Mouse (Mus musculus): ENCODE measurements at regions not wholly inside any gene's neighbourhood (a gene's known extent, or its start where the extent isn't known, plus 50 kb on each side); places are given as distances from the start of the nearest gene placed in this dataset.

DNA sequence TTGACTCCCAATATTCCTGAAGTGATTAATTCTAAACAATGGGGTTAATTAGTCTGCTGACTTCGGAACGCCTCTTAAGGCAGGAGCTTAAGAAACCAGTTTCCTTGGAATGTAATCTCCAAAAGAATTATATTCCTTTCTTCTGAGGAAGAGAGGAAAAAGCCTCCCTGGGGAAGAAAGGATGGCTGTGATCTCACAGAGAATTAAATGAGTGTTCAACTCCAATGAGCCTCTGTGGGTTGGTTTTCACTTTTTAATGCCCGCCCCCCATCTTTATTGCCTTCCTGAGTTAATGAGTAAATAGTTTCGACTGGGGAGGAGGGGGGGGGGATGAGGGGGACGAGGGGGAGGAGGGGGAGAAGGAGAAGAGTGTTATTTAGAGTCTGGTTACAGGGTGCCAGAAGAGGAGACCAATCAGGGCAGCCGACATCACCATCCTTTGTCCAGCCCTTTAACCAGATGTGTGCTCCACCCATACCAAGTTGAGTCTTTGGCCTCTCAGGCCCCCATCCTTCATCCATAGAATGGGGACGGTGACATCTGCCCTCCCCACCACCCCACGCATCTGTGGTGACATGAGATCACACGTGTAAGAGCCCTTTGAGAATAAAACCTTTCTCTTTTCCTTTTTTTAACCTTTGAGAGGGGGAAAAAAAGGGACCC, 214.8 kb upstream of the Csf3r start:
- no peaks in the 10 kb centered on the region for H3K36me3 ChIP-seq (replicated peaks; ENCODE audit: control insufficient read depth, insufficient read depth, low read depth, low read length)
- no peak for ATAC-seq (replicated peaks; ENCODE audit: insufficient number of reproducible peaks, low FRiP score, low TSS enrichment, low read depth)
- no peak overlapping the region for H3K9ac ChIP-seq (replicated peaks; ENCODE audit: low read length)
- DNase-seq (ENCODE audit: low spot score): peak; percentile 6
- H3K27ac ChIP-seq (replicated peaks; ENCODE audit: low read depth, low read length): no peak overlapping the region
- no peaks in the 10 kb centered on the region for H3K4me1 ChIP-seq (ENCODE audit: control insufficient read depth, insufficient read depth, low read length)
- no peaks in the 10 kb centered on the region for H3K9me3 ChIP-seq (replicated peaks; ENCODE audit: control insufficient read depth, low read length)
- no peak overlapping the region for H3K4me3 ChIP-seq (ENCODE audit: low read depth, low read length)
- H3K27me3 ChIP-seq (ENCODE audit: control insufficient read depth, insufficient read depth, low read length): no peaks in the 10 kb centered on the region
- 31% methylated on average over 9 of the region's 9 CpGs for WGBS
- no peak overlapping the region for H3K4me2 ChIP-seq (ENCODE audit: low read depth, low read length)

DNA sequence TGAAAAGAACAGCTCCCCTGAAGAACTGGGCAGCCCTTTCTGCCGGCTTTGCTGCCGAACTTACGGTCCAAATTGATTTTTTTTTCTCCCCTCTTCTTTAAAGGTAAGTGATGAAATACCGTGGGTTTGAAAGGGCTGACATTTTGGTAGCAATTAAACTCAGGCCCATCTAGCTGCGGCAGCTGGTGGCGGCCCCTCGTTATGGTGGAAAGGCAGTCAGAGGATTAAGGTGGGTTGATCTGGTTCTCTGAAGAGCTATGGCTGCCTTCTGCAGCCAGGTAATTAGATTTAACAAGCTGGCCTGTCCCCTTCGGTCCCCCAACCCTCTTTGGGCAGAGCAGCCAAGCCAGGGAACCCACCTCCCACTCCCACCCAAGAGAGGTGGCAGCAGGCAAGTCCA, 214.1 kb upstream of the Csf3r start:
- H3K27me3 ChIP-seq (ENCODE audit: control insufficient read depth, insufficient read depth, low read length): no peaks in the 10 kb centered on the region
- no peaks in the 10 kb centered on the region for H3K9me3 ChIP-seq (replicated peaks; ENCODE audit: control insufficient read depth, low read length)
- no peak overlapping the region for H3K27ac ChIP-seq (replicated peaks; ENCODE audit: low read depth, low read length)
- 57% methylated on average over 8 of the region's 8 CpGs for WGBS
- H3K36me3 ChIP-seq (replicated peaks; ENCODE audit: control insufficient read depth, insufficient read depth, low read depth, low read length): no peaks in the 10 kb centered on the region
- no peak overlapping the region for H3K4me3 ChIP-seq (ENCODE audit: low read depth, low read length)
- H3K4me2 ChIP-seq (ENCODE audit: low read depth, low read length): no peak overlapping the region
- ATAC-seq (replicated peaks; ENCODE audit: insufficient number of reproducible peaks, low FRiP score, low TSS enrichment, low read depth) (no peak), DNase-seq (ENCODE audit: low spot score) (no peak)
- no peaks in the 10 kb centered on the region for H3K4me1 ChIP-seq (ENCODE audit: control insufficient read depth, insufficient read depth, low read length)
- H3K9ac ChIP-seq (replicated peaks; ENCODE audit: low read length): no peak overlapping the region

DNA sequence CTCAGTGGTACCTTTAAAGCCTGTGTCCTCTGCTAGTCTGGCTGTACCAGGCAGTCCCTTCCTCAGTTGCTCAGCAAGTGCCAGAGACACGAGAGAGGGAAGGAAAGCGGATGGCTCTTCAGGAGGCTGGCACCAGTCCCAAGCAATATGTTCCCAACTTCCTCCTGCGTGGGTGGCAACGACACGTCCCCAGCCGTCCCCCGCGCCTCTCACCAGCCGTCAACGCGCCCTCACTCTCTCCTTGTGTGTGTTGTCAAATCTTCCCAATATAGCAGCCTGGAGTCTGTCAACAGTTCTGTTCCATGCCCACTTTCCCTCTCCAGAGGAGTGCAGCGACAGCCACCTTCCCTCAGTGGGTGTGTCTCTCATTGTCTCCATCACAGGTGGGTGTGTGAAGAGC, 210.0 kb upstream of the Csf3r start:
- Histone ChIP-seq H3K27ac (replicated peaks; ENCODE audit: low read depth, low read length) (no peak overlapping the region), H3K4me2 (ENCODE audit: low read depth, low read length) (no peak overlapping the region), H3K9me3 (replicated peaks; ENCODE audit: control insufficient read depth, low read length) (no peaks in the 10 kb centered on the region), H3K4me1 (ENCODE audit: control insufficient read depth, insufficient read depth, low read length) (no peaks in the 10 kb centered on the region), H3K27me3 (ENCODE audit: control insufficient read depth, insufficient read depth, low read length) (no peaks in the 10 kb centered on the region), H3K4me3 (ENCODE audit: low read depth, low read length) (no peak overlapping the region), H3K36me3 (replicated peaks; ENCODE audit: control insufficient read depth, insufficient read depth, low read depth, low read length) (no peaks in the 10 kb centered on the region), H3K9ac (replicated peaks; ENCODE audit: low read length) (no peak overlapping the region)
- no peak for ATAC-seq (replicated peaks; ENCODE audit: insufficient number of reproducible peaks, low FRiP score, low TSS enrichment, low read depth)
- 93% methylated on average over 12 of the region's 12 CpGs for WGBS
- DNase-seq (ENCODE audit: low spot score): no peak

DNA sequence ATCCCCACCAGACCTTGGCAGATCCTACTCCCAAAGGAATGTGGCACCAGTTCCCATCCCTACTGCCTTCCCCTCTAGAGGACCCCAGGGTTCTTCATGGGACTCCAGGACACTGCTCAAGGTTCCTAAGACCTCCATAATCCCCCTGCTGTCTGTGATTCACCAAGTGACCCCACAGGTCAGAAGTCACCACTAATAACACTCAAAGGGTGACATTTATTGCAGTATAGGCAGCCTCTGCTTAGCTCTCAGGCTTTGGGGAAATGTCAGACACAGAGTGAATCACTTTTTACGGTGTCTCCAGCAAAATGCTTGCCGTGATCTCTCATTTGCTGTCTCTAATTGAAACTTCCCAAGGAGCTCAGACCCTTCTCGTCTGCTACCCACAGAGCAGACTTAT, 209.1 kb upstream of the Csf3r start:
- Histone ChIP-seq H3K9me3 (replicated peaks; ENCODE audit: control insufficient read depth, low read length) (no peaks in the 10 kb centered on the region), H3K4me1 (ENCODE audit: control insufficient read depth, insufficient read depth, low read length) (no peaks in the 10 kb centered on the region), H3K27me3 (ENCODE audit: control insufficient read depth, insufficient read depth, low read length) (no peaks in the 10 kb centered on the region), H3K27ac (replicated peaks; ENCODE audit: low read depth, low read length) (no peak overlapping the region), H3K36me3 (replicated peaks; ENCODE audit: control insufficient read depth, insufficient read depth, low read depth, low read length) (no peaks in the 10 kb centered on the region), H3K4me2 (ENCODE audit: low read depth, low read length) (no peak overlapping the region), H3K4me3 (ENCODE audit: low read depth, low read length) (no peak overlapping the region), H3K9ac (replicated peaks; ENCODE audit: low read length) (no peak overlapping the region)
- WGBS: 64% methylated on average over 3 of the region's 3 CpGs
- DNase-seq (ENCODE audit: low spot score) (no peak), ATAC-seq (replicated peaks; ENCODE audit: insufficient number of reproducible peaks, low FRiP score, low TSS enrichment, low read depth) (no peak)

DNA sequence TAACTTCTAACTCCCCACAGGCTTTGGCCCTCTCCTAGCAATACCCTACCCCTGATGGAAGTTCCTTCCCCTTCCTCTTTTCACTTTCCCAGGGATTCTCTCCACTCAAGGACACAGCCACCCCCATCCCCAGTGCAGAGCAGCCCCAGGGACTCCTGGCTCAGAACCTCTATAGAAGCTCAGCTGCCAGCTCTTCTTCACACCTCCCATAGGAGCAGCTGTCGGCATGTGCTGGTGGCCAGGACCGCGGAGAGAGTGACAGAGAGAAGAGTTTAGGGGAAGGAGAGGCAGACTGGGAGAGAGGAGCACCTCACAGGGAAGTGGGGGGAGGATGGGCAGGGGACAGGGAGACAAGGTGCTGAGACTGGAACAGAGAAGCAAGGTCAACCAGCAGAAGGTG, 199.8 kb upstream of the Csf3r start:
- ATAC-seq (replicated peaks; ENCODE audit: insufficient number of reproducible peaks, low FRiP score, low TSS enrichment, low read depth): no peak
- no peak for DNase-seq (ENCODE audit: low spot score)
- no peaks in the 10 kb centered on the region for H3K4me1 ChIP-seq (ENCODE audit: control insufficient read depth, insufficient read depth, low read length)
- H3K9me3 ChIP-seq (replicated peaks; ENCODE audit: control insufficient read depth, low read length): no peaks in the 10 kb centered on the region
- no peak overlapping the region for H3K4me3 ChIP-seq (ENCODE audit: low read depth, low read length)
- H3K9ac ChIP-seq (replicated peaks; ENCODE audit: low read length): no peak overlapping the region
- WGBS: 65% methylated on average over 3 of the region's 3 CpGs
- H3K27ac ChIP-seq (replicated peaks; ENCODE audit: low read depth, low read length): no peak overlapping the region
- H3K27me3 ChIP-seq (ENCODE audit: control insufficient read depth, insufficient read depth, low read length): no peaks in the 10 kb centered on the region
- H3K36me3 ChIP-seq (replicated peaks; ENCODE audit: control insufficient read depth, insufficient read depth, low read depth, low read length): no peaks in the 10 kb centered on the region
- no peak overlapping the region for H3K4me2 ChIP-seq (ENCODE audit: low read depth, low read length)

DNA sequence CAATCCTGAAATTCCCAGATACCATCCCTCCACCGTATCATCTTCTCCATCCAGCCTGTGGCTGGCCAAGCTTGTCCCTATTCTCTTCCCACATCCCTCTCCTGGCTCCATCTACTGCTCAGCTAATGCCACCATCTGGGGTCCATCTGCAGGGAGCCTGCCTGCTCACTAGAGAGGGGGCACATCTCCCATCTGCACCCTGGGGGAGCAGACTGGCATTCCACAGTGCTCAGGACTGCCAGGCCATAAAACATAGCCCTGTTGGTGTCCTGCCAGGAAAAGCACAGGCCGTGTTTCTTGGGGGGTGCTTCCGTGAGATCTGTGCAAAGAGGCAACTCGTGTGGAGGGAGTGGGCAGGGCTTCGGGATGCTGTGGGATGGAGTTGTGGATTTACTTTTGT, 197.9 kb upstream of the Csf3r start:
- H3K27ac ChIP-seq (replicated peaks; ENCODE audit: low read depth, low read length): no peak overlapping the region
- H3K36me3 ChIP-seq (replicated peaks; ENCODE audit: control insufficient read depth, insufficient read depth, low read depth, low read length): no peaks in the 10 kb centered on the region
- no peaks in the 10 kb centered on the region for H3K27me3 ChIP-seq (ENCODE audit: control insufficient read depth, insufficient read depth, low read length)
- no peaks in the 10 kb centered on the region for H3K9me3 ChIP-seq (replicated peaks; ENCODE audit: control insufficient read depth, low read length)
- ATAC-seq (replicated peaks; ENCODE audit: insufficient number of reproducible peaks, low FRiP score, low TSS enrichment, low read depth) (no peak), DNase-seq (ENCODE audit: low spot score) (no peak)
- 61% methylated on average over 5 of the region's 5 CpGs for WGBS
- H3K4me1 ChIP-seq (ENCODE audit: control insufficient read depth, insufficient read depth, low read length): no peaks in the 10 kb centered on the region
- no peak overlapping the region for H3K9ac ChIP-seq (replicated peaks; ENCODE audit: low read length)
- no peak overlapping the region for H3K4me2 ChIP-seq (ENCODE audit: low read depth, low read length)
- H3K4me3 ChIP-seq (ENCODE audit: low read depth, low read length): no peak overlapping the region

DNA sequence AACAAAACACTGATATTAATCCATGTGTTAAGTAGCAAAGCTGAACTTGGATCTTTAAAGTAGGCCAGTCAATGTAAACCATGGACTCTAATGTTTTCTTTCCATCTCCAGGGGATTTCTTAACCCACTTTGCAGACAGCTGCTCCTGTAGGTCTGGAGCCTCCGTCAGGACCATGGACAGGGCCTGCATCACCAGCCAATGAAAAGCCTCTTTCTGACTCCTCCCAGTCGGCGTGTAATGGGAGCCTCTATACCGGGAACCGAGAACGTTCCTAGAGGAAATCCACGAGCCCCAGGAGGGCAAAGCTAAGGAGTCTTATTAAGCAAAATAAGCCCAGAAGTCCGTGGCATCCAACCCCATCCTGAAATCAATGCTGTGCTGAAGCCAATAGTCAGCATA, 189.1 kb upstream of the Csf3r start:
- ATAC-seq (replicated peaks; ENCODE audit: insufficient number of reproducible peaks, low FRiP score, low TSS enrichment, low read depth): no peak
- H3K36me3 ChIP-seq (replicated peaks; ENCODE audit: control insufficient read depth, insufficient read depth, low read depth, low read length): no peaks in the 10 kb centered on the region
- H3K9ac ChIP-seq (replicated peaks; ENCODE audit: low read length): no peak overlapping the region
- H3K4me3 ChIP-seq (ENCODE audit: low read depth, low read length): no peak overlapping the region
- no peaks in the 10 kb centered on the region for H3K27me3 ChIP-seq (ENCODE audit: control insufficient read depth, insufficient read depth, low read length)
- 0% methylated on average over 8 of the region's 8 CpGs for WGBS
- DNase-seq (ENCODE audit: low spot score): peak; percentile 94
- no peak overlapping the region for H3K27ac ChIP-seq (replicated peaks; ENCODE audit: low read depth, low read length)
- no peaks in the 10 kb centered on the region for H3K4me1 ChIP-seq (ENCODE audit: control insufficient read depth, insufficient read depth, low read length)
- H3K4me2 ChIP-seq (ENCODE audit: low read depth, low read length): no peak overlapping the region
- H3K9me3 ChIP-seq (replicated peaks; ENCODE audit: control insufficient read depth, low read length): no peaks in the 10 kb centered on the region

DNA sequence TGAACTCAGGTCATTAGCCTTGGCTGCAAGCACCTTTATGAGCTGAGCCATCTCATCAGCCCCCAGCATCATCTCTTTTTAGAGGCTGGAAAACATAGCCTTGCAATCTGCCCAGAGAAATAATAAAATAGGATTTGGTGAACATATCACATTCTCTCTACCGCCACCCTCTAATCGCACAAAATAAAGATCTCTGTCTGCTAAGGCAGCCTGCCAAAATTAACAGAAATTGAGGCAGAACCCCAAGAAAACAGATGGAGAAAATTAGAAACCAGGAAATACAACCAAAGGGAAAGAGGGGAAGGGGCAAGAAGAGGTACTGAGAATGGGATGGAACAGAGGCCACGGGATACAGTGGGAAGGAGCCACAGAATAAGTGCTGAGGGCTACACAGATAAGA, 176.8 kb upstream of the Csf3r start:
- Histone ChIP-seq H3K27ac (replicated peaks; ENCODE audit: low read depth, low read length) (no peak overlapping the region), H3K4me3 (ENCODE audit: low read depth, low read length) (no peak overlapping the region), H3K4me2 (ENCODE audit: low read depth, low read length) (no peak overlapping the region), H3K27me3 (ENCODE audit: control insufficient read depth, insufficient read depth, low read length) (no peaks in the 10 kb centered on the region), H3K9ac (replicated peaks; ENCODE audit: low read length) (no peak overlapping the region), H3K36me3 (replicated peaks; ENCODE audit: control insufficient read depth, insufficient read depth, low read depth, low read length) (no peaks in the 10 kb centered on the region), H3K4me1 (ENCODE audit: control insufficient read depth, insufficient read depth, low read length) (no peaks in the 10 kb centered on the region), H3K9me3 (replicated peaks; ENCODE audit: control insufficient read depth, low read length) (no peaks in the 10 kb centered on the region)
- DNase-seq (ENCODE audit: low spot score) (no peak), ATAC-seq (replicated peaks; ENCODE audit: insufficient number of reproducible peaks, low FRiP score, low TSS enrichment, low read depth) (no peak)
- 91% methylated on average over 3 of the region's 3 CpGs for WGBS

Data from embryonic facial prominence, embryonic 11.5 days (tissue).